Mouse (Mus musculus): ENCODE results near the gene 1110051M20Rik.

The 1110051M20Rik gene

DNA sequence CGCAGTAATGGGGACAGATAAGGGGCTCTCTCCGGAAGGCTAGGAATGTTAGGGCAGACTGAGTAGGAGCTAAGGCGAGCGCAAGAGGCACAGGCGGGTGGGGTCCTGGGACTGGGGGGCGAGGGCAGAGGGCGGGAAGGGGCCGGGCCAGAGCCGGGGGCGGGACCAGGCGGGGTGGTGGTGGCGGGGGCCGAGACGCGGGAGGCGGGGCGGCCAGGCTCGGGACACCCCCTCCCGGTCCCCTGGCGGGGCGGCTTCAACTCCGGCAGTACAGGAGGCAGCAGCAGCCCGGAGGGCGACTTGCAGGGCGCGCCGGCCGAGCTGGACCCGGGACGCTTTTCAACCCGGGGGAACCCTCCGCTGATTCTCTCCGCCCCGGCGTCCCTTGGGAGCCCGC is 12.8 kb upstream of the 1110051M20Rik start, which contains the start of gene Lrp4:
Gene Lrp4 (plus strand): TSS at position 253 of the 397 bp plus-strand sequence.
- no peak for DNase-seq

GRCm38 (mm10) chr2:91456491-91457100 is 12.1 kb upstream of the 1110051M20Rik start:
- DNase-seq: no peak

GRCm38 (mm10) chr2:91455826-91456225 is 11.3 kb upstream of the 1110051M20Rik start:
- DNase-seq: no peak

GRCm38 (mm10) chr2:91454434-91454833 is 9.9 kb upstream of the 1110051M20Rik start:
- DNase-seq: no peak

DNA sequence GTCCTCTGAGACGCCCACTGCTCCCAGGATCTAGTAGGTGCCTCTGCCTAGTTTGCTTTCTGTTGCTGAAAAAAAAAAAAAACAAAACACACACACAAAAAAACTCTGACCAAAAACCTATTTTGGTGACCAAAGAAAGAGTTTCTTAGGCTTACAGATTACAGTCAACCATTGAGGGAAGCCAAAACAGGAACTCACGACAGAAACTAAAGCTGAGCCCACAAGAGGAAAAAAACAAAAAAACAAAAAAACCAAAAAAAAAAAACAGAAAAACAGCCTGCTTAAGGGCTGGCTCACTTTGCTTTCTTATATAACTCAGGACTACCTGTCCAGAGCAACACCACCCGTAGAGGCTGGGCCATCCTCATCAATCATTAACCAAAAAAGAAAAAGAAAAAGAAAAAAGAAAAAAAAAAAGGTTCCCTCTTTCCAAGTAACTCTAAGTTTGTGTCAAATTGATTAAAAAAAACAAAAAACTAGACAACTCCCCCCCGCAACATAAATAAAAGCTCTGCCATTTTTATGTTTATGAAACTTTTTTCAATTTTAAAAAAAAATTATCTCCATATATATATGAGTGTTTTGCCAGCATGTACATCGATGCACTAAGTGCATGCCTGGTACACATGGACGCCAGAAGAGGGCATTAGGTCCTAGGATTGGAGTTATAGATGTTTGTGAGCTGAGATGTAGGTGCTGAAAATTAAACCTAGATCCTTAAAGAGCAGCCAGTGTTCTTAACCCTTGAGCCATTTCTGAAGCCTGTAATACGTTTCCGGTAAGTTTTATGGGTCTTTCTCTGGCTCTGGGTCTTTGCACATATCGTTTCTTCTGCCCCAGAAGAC is 8.9 kb upstream of the 1110051M20Rik start:
- no peak for DNase-seq

DNA sequence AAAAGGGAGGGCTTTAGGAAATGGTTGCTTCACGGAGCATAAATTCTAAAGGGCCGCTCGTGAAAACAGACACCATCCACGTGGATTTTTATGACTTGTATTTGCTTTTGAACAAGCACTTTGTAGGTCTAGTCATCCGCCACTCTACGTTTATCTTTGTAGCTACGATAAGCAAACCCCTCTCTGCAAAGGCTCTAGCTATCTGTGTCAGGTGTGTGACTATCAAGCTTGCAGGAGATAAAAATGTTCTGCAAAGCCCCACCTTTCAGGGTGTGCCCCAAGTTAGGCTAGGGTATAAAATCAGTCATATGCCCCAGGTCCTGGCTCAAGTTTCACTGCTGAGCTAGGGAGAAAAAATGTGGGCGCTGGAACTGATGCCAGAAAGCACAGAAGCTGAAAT is 8.2 kb upstream of the 1110051M20Rik start:
- no peak for DNase-seq

- no peak for DNase-seq
Measured at GRCm38 (mm10) chr2:91450316-91450715, 5.8 kb upstream of the 1110051M20Rik start.

- DNase-seq: no peak
Measured at GRCm38 (mm10) chr2:91449662-91450061, 5.2 kb upstream of the 1110051M20Rik start.

- DNase-seq: no peak
Measured at GRCm38 (mm10) chr2:91442241-91442640, 2.3 kb downstream of the 1110051M20Rik start.

- no peak for DNase-seq
Measured at GRCm38 (mm10) chr2:91441715-91442114, 2.8 kb downstream of the 1110051M20Rik start.

DNA sequence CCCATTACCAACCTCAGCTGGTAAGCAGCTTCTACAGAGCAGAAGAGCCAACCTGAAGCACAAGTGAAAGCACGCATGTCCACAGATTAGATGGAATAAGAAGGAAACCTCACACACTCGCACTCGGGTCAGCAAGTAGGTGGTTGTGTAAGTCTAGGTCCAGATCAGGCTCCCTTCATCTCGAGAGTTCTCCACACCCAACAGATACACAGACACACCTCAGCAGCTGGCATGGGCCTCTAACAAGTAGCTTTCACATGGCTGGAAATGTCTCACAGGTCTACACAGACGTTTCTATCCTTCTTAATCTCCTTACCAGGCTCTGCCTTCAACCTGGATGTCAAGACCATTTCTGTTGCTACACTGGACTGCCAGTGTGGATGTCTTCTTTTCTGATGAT is 3.8 kb downstream of the 1110051M20Rik start:
- no peak for DNase-seq

GRCm38 (mm10) chr2:91439876-91440275 is 4.6 kb downstream of the 1110051M20Rik start:
- DNase-seq: no peak

- no peak for DNase-seq
Measured at GRCm38 (mm10) chr2:91439271-91439670, 5.2 kb downstream of the 1110051M20Rik start.

GRCm38 (mm10) chr2:91437116-91437815 is 7.2 kb downstream of the 1110051M20Rik start:
- DNase-seq: no peak

DNA sequence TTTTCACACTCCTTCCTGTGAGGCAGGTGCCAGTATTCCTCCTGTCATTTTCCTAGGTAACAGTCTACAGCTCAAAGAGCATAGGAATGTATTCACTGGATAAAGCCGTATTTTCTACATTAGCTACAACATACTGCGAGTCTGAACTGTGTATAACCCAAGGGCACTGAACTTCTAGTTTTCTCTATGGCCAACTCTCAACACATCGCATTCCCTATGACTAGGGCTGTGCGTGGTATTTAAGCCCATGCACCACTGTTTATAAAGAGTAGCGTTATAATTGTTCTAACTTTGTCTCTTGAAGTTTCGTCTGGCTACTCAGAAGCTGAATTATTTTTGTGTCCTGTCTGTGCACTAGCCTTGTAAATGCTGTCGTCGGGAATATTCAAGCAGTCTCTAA is 7.8 kb downstream of the 1110051M20Rik start:
- no peak for DNase-seq

DNA sequence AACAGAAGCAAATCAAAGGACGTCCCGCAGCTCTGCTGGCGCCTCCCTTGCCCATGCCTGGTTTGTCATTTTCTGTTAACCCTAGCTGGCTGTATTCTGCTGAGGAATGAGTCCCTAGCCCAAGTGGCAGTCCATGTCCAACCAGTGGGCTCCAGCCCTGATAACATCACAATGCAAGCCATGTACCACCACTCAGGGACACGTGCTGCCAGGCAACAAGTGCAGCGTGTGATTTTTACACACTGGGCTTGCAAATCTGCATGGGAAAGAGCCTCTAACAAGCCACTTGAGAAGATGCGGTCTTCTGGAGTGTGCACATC is 13.9 kb downstream of the 1110051M20Rik start:
- no peak for DNase-seq

GRCm38 (mm10) chr2:91429915-91430599 is 14.4 kb downstream of the 1110051M20Rik start:
- no peak for DNase-seq

DNA sequence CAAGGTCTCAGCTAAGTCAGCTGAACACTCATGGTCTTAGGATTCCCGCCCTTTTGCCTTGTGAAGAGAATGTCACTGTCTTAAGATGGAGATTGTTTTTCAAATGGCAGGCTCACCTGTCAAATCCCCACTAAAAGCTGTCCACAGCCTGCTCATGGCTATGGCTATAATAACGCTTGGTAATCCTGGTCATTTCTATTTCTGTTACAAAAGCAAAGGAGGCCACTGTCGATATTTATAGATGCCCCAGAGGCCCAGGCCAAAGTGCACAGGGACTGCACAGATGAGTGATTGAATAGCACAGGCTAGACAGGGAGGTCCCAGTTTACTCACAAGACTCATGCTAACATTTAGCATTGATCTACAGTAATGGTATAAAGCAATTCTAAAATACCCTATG is 15.4 kb downstream of the 1110051M20Rik start:
- DNase-seq: no peak

GRCm38 (mm10) chr2:91426321-91426720 is 18.2 kb downstream of the 1110051M20Rik start:
- no peak for DNase-seq

DNA sequence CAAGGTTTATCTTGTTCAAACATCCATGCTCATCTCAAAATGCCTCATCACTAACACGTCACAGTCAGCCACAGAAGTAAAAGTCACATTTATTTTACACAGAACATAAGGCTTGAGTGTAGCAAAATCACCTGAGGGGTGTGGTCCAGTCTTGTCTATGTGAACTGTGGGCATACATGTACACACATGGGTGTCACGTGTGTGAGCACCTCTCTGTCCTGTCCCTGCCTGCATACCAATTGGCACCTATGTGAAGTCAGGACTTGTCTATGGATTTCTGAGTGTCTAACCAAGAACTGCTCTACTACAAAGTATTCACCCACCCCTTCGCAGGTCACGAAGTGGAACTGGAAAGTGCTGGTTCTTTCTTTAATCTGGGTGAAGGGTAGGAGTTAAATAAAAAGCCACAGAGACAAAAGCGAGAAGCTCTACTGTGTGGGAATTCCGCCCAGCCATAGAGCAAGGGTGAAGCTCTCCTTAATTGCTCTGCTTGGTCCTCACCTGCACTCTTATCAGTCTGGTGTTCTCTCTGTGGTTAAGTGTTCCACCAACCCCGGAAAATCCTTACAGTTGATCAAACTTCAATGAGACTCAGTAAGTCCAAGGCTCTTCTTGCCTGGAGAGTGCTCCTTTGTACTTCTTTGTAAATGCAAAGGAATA is 20.3 kb downstream of the 1110051M20Rik start:
- DNase-seq: no peak

- DNase-seq: no peak
Measured at GRCm38 (mm10) chr2:91421641-91422040, 22.9 kb downstream of the 1110051M20Rik start.

- DNase-seq: no peak
Measured at GRCm38 (mm10) chr2:91413811-91414210, 30.7 kb downstream of the 1110051M20Rik start.

DNA sequence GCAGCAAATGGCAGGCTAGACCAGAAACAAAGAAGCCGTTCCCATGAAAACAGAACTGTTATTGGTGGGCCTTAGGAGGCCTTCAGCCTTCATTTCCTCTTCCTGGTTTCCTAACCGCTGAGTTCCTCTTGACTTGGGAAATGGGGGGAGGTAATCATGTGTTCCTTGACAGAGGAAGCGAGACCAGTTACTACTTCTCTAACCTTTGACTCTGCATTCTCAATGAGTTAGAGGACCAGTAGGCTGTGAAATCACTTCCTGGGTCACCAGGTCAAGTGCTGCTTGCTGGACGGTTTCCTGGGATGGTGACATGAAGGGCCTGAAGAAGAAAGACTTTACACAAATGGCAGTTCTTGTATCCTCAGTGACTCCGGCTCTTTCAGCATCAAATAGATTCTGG is 32.1 kb downstream of the 1110051M20Rik start:
- DNase-seq: no peak

All from right cerebral cortex, postnatal 14 days (tissue).